Mouse (Mus musculus): ENCODE data around the gene Tnfsf10.

Gene Tnfsf10

DNA sequence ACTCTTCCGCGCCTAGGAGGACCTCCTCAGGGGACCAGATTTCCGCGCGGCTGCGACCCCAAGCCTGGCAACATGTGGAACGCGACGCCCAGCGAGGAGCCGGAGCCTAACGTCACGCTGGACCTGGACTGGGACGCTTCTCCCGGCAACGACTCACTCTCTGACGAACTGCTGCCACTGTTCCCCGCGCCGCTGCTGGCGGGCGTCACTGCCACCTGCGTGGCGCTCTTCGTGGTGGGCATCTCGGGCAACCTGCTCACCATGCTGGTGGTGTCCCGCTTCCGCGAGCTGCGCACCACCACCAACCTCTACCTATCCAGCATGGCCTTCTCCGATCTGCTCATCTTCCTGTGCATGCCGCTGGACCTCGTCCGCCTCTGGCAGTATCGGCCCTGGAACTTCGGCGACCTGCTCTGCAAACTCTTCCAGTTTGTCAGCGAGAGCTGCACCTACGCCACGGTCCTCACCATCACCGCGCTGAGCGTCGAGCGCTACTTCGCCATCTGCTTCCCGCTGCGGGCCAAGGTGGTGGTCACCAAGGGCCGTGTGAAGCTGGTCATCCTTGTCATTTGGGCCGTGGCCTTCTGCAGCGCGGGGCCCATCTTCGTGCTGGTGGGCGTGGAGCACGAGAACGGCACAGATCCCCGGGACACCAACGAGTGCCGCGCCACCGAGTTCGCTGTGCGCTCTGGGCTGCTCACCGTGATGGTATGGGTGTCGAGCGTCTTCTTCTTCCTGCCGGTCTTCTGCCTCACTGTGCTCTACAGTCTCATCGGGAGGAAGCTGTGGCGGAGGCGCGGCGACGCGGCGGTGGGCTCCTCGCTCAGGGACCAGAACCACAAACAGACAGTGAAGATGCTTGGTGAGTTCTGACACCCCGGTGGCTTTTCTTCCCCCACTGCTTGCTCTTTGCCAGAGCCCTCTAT lies 55.2 kb downstream of the Tnfsf10 start:
- no peaks in the 10 kb centered on the region for H3K27me3 ChIP-seq (ENCODE audit: control insufficient read depth, insufficient read depth, low read length, poor library complexity, severe bottlenecking)
- no peak for DNase-seq (ENCODE audit: low read depth, low spot score)
- H3K36me3 ChIP-seq (ENCODE audit: control insufficient read depth, insufficient read depth, low read length, poor library complexity, severe bottlenecking), result no peaks in the 10 kb centered on the region

DNA sequence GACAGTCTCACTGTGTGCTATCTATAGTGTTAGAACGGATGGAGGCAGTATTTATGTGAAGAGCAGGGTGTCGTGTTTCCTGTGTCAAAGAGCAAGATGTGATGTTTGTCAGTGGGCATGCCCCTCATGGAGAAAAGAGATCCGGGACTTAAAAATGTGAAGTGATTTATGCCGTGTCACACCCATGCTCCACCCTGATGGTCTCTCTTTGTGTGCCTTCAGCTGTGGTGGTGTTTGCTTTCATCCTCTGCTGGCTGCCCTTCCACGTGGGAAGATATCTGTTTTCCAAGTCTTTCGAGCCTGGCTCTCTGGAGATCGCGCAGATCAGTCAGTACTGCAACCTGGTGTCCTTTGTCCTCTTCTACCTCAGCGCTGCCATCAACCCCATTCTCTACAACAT lies 57.6 kb downstream of the Tnfsf10 start:
- no peaks in the 10 kb centered on the region for H3K27me3 ChIP-seq (ENCODE audit: control insufficient read depth, insufficient read depth, low read length, poor library complexity, severe bottlenecking)
- DNase-seq (ENCODE audit: low read depth, low spot score), result no peak
- no peaks in the 10 kb centered on the region for H3K36me3 ChIP-seq (ENCODE audit: control insufficient read depth, insufficient read depth, low read length, poor library complexity, severe bottlenecking)

DNA sequence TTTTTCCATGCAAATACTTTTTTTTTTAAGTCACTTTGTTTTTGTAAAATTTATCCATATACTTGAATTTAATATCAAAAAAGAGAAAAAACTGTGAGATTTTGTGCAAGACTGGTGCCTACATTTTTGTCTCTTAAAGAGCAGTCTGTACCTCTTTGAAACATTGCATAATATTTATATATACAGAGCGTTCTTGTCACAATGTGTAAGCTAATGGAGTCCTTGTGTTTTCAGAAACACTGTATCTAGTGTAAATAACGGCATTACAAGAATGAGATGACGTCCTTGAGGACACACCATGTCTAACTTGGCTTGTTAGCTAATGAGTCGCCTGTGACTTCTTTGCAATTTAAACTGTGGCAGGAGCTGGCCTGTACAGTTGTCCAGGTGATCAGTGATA lies 61.1 kb downstream of the Tnfsf10 start:
- H3K27me3 ChIP-seq (ENCODE audit: control insufficient read depth, insufficient read depth, low read length, poor library complexity, severe bottlenecking), result no peaks in the 10 kb centered on the region
- H3K36me3 ChIP-seq (ENCODE audit: control insufficient read depth, insufficient read depth, low read length, poor library complexity, severe bottlenecking), result no peaks in the 10 kb centered on the region
- no peak for DNase-seq (ENCODE audit: low read depth, low spot score)

DNA sequence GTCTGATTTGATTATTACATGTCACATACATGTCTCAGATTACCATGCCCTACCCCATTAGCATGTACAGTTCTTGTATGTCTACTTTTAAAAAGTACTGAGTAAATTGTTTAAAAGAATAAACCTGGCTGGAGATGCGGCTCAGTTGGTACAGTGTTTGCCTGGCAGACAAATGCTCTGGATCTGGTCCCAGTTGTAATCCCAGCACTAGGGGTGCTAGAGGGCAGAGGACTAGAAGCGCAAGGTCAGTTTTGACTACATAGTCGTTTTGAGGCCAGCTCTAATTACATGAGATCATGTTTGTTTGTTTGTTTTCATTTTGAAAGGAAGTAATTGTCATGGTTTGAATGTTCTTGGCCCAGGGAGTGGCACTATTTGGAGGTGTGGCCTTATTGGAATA lies 68.0 kb downstream of the Tnfsf10 start:
- DNase-seq (ENCODE audit: low read depth, low spot score), result no peak
- H3K36me3 ChIP-seq (ENCODE audit: control insufficient read depth, insufficient read depth, low read length, poor library complexity, severe bottlenecking), result no peaks in the 10 kb centered on the region
- H3K27me3 ChIP-seq (ENCODE audit: control insufficient read depth, insufficient read depth, low read length, poor library complexity, severe bottlenecking), result no peaks in the 10 kb centered on the region

DNA sequence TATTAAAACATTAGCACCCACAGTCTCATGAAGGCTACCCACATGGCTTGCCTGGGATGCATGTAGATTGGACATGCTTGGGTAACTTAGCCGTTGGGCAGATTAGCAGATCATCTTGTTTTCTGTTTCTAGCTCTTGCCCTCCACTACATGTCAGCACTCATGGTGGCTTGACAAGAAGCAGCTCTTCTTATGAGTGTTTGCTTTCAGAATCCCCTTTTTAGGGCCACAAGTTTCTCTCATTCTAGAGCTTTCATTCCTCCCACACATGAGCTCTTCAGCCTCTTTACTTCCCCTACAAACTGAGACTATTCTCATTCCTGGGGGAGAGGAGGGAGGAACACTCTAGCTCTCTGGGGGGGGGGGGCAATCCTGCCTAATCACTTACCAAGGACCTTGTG lies 73.1 kb downstream of the Tnfsf10 start:
- no peak for DNase-seq (ENCODE audit: low read depth, low spot score)
- H3K27me3 ChIP-seq (ENCODE audit: control insufficient read depth, insufficient read depth, low read length, poor library complexity, severe bottlenecking), result no peaks in the 10 kb centered on the region; the same call in 1 of the 2 replicates
- no peaks in the 10 kb centered on the region for H3K36me3 ChIP-seq (ENCODE audit: control insufficient read depth, insufficient read depth, low read length, poor library complexity, severe bottlenecking)
